Mouse (Mus musculus) retina, postnatal 1 day (tissue): ENCODE data around the gene Trim17.
A peak's percentile ranks its signal among the peaks of the same experiment; 100 is the strongest.

Source experiments
- DNase-seq: peaks from one replicate; pipeline ENCODE4 v3.0.0-alpha.2; 2012

The Trim17 gene

GRCm38 (mm10) chr11:58969027-58969426 lies 14.5 kb downstream of the Trim17 start:
- DNase-seq: no peak

GRCm38 (mm10) chr11:58969659-58970058 lies 15.2 kb downstream of the Trim17 start:
- DNase-seq: no peak

- no peak for DNase-seq
Measured at GRCm38 (mm10) chr11:58970831-58971530, 16.5 kb downstream of the Trim17 start.

GRCm38 (mm10) chr11:58971796-58972195 lies 17.3 kb downstream of the Trim17 start:
- DNase-seq: no peak

- DNase-seq: no peak
Measured at GRCm38 (mm10) chr11:58974414-58974813, 19.9 kb downstream of the Trim17 start.

- no peak for DNase-seq
Measured at GRCm38 (mm10) chr11:58977150-58977549, 22.7 kb downstream of the Trim17 start.

- DNase-seq: no peak
Measured at GRCm38 (mm10) chr11:58977607-58978026, 23.1 kb downstream of the Trim17 start.

GRCm38 (mm10) chr11:58978027-58978705 lies 23.7 kb downstream of the Trim17 start, which contains the start of gene Trim11:
Gene Trim11, plus strand, starts transcription at chr11:58978093.
- DNase-seq: peak; percentile 87

- DNase-seq: no peak
Measured at GRCm38 (mm10) chr11:58978706-58979030, 24.2 kb downstream of the Trim17 start.

GRCm38 (mm10) chr11:58979183-58979582 lies 24.7 kb downstream of the Trim17 start:
- DNase-seq: no peak

GRCm38 (mm10) chr11:58979661-58980060 lies 25.2 kb downstream of the Trim17 start:
- no peak for DNase-seq

- no peak for DNase-seq
Measured at GRCm38 (mm10) chr11:58980381-58980990, 26.0 kb downstream of the Trim17 start.

GRCm38 (mm10) chr11:58981541-58982447 lies 27.3 kb downstream of the Trim17 start:
- DNase-seq: peak; percentile 69

- DNase-seq: no peak
Measured at GRCm38 (mm10) chr11:58982471-58983097, 28.1 kb downstream of the Trim17 start.

GRCm38 (mm10) chr11:58983691-58984341 lies 29.3 kb downstream of the Trim17 start:
- no peak for DNase-seq

- no peak for DNase-seq
Measured at GRCm38 (mm10) chr11:58984657-58985056, 30.2 kb downstream of the Trim17 start.

GRCm38 (mm10) chr11:58985299-58985917 lies 30.9 kb downstream of the Trim17 start:
- DNase-seq: no peak

- DNase-seq: no peak
Measured at GRCm38 (mm10) chr11:58989166-58989565, 34.7 kb downstream of the Trim17 start.

- DNase-seq: no peak
Measured at GRCm38 (mm10) chr11:58990141-58990540, 35.7 kb downstream of the Trim17 start.

GRCm38 (mm10) chr11:58990794-58991193 lies 36.3 kb downstream of the Trim17 start:
- DNase-seq: no peak

- no peak for DNase-seq
Measured at GRCm38 (mm10) chr11:58991911-58992310, 37.4 kb downstream of the Trim17 start.
